Mouse (Mus musculus) intestine, embryonic 14.5 days (tissue): ENCODE data around the gene Tmub2. TPM values are rescaled to one million over a fixed set of nuclear protein-coding genes. Genes with fewer than 3 reads are reported as not detected.

Source experiments
- ATAC-seq: fragments of 200-750 bp; cut with Nextera tagmentation; replicated peaks from 2 replicates; pipeline ENCODE4 v1.8.0; 2017; ENCODE audit warnings: low read depth, moderate number of reproducible peaks, moderate TSS enrichment, moderate library complexity; ENCODE audit not compliant: low FRiP score, low TSS enrichment
- DNase-seq: peaks from one replicate; pipeline ENCODE4 v3.0.0-alpha.2; 2018; ENCODE audit warnings: low spot score
- H3K27ac ChIP-seq: fragments of 300-500 bp; sonication (generic); 2 replicates; pipeline ENCODE4 v1.5.1; 2014; ENCODE audit warnings: low read depth, mild to moderate bottlenecking, control low read depth
- H3K27me3 ChIP-seq: fragments of 300-500 bp; sonication (generic); replicated peaks from 2 replicates; pipeline ENCODE4 v1.6.1; 2014; ENCODE audit warnings: low read length, control low read depth; ENCODE audit not compliant: control insufficient read depth, insufficient read depth
- H3K36me3 ChIP-seq: fragments of 300-500 bp; sonication (generic); 2 replicates; pipeline ENCODE4 v1.6.1; 2014; ENCODE audit warnings: low read length, control low read depth; ENCODE audit not compliant: control insufficient read depth, insufficient read depth
- H3K4me1 ChIP-seq: fragments of 300-500 bp; sonication (generic); replicated peaks from 2 replicates; pipeline ENCODE4 v1.6.1; 2014; ENCODE audit warnings: low read length, control low read depth, mixed read lengths; ENCODE audit not compliant: control insufficient read depth, insufficient read depth
- H3K4me2 ChIP-seq: fragments of 300-500 bp; sonication (generic); 2 replicates; pipeline ENCODE4 v1.6.1; 2014; ENCODE audit warnings: low read length
- H3K4me3 ChIP-seq: fragments of 300-500 bp; sonication (generic); 2 replicates; pipeline ENCODE4 v1.5.1; 2014; ENCODE audit warnings: low read depth, low read length, control low read depth, mixed read lengths
- H3K9ac ChIP-seq: fragments of 300-500 bp; sonication (generic); 2 replicates; pipeline ENCODE4 v1.6.1; 2014; ENCODE audit warnings: mild to moderate bottlenecking, low read length
- H3K9me3 ChIP-seq: fragments of 300-500 bp; sonication (generic); 2 replicates; pipeline ENCODE4 v1.6.1; 2016; ENCODE audit warnings: low read length, control low read depth; ENCODE audit not compliant: control insufficient read depth
- WGBS: fragments of 180-500 bp; shearing (Covaris S2); extraction: QIAGEN DNeasy Blood & Tissue Kit; methylation state at CpG from one replicate; pipeline ENCODE4 v1.1.7; 2014; 5-methylcytosine and 5-hydroxymethylcytosine counted together
- polyA plus RNA-seq: library from polyadenylated mRNA; unstranded; fragments of >200 nt; fragmentation: Nextera tagmentation; extraction: Ambion mirVana; gene quantifications from 2 replicates; pipeline ENCODE4 v1.2.1, GENCODE M21; 2014

Tmub2 gene
- 50.5 and 55.5 TPM in 2 replicates for polyA plus RNA-seq

DNA sequence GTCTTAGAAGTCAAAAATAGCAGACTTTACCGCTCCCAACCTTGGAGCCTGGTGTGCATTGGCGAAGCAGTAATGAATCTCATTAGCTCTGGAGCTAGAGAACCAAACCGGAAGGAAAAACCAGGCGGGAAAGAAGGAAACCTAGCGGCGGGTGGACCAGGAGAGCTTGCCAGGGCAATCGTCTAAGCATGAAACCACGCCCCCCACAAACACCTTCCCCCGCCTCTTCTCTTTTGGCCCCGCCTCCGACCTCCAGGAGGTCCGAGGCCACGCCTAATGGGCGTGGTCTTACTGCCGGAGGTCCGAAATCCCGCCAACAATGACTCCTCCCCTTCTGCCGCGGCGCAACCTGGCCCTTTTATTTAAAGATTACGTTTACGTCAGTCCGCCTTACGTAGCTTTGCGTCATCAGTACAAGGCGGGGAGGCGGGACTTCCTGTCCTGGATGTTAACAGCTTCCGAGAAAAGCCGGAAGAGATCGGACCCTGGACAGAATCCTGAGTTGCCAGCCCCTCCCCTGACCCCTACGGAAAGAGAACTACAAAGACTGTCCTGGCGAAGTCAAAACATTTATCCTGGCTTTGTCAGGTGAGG is at the start of gene Tmub2:
Tmub2 (plus strand) TSS at position 431 of the 594 bp plus-strand sequence.
- peak within 1 kb of the TSS; percentile 71 for H3K4me3 ChIP-seq
- H3K4me2 ChIP-seq: peak within 1 kb of the TSS; percentile 52
- no peaks in the 10 kb centered on the region for H3K27me3 ChIP-seq
- H3K27ac ChIP-seq: peak within 1 kb of the TSS; percentile 68; the same call in 1 of the 2 replicates
- ATAC-seq (peak; percentile 90), DNase-seq (peak; percentile 94)
- H3K4me1 ChIP-seq: peaks cover 11% of the 10 kb centered on the region
- no peaks in the 10 kb centered on the region for H3K9me3 ChIP-seq
- peaks cover 20% of the 10 kb centered on the region for H3K36me3 ChIP-seq
- 1% methylated on average over 32 of the region's 32 CpGs for WGBS
- peak within 1 kb of the TSS; percentile 53 for H3K9ac ChIP-seq

DNA sequence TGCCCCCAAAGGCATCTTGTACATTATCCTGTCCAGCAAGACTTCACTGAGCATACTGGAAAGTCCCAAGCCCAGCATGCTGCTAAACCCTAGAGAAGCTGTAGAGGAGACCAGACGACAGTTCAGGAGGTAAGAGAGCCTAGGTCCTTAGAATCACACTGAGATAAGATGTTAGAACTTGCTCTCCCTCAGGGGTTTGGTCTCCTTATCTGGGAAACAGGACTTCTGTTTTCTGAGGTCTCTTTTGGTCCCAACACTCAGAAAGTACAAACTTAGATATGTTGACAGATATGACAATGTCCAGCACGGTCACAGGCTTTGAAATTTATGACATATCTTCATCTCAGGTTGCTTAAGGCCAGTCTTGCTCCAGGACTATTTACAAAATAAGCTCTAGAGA is 48.7 kb upstream of the Tmub2 start:
- H3K9me3 ChIP-seq: no peaks in the 10 kb centered on the region
- H3K4me3 ChIP-seq: no peak overlapping the region
- ATAC-seq (no peak), DNase-seq (no peak)
- no peak overlapping the region for H3K9ac ChIP-seq
- WGBS: 58% methylated on average over 2 of the region's 2 CpGs
- H3K27me3 ChIP-seq: no peaks in the 10 kb centered on the region
- H3K36me3 ChIP-seq: no peaks in the 10 kb centered on the region
- no peaks in the 10 kb centered on the region; the same call in 1 of the 2 replicates for H3K4me1 ChIP-seq
- H3K4me2 ChIP-seq: no peak overlapping the region
- no peak overlapping the region for H3K27ac ChIP-seq

DNA sequence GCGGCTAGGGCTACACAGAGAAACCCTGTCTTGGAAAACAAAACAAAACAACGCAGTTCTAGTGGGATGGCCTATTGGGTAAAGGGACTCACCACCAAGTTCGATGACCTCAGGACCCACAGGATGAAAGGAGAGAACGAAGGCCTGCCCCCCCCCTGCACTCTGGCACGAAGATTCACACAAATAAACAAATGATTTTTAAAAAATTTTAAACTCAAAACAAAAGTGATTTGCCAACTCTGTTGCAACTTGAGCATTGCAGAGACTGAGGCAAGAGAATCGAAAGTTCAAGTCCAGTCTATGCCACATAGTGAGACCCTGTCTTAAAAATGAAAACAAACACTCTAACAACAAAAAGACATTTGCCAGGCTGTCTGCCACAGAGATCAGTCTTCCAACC is 44.1 kb upstream of the Tmub2 start:
- no peak for ATAC-seq
- Histone ChIP-seq H3K27ac (no peak overlapping the region), H3K9ac (no peak overlapping the region), H3K27me3 (no peaks in the 10 kb centered on the region), H3K36me3 (no peaks in the 10 kb centered on the region), H3K4me1 (peaks cover 12% of the 10 kb centered on the region), H3K4me2 (no peak overlapping the region), H3K9me3 (0 out of 2 replicates have a peak, but pooled peaks cover 2% of the 10 kb centered on the region), H3K4me3 (no peak overlapping the region)
- DNase-seq: no peak
- 81% methylated on average over 6 of the region's 6 CpGs for WGBS

DNA sequence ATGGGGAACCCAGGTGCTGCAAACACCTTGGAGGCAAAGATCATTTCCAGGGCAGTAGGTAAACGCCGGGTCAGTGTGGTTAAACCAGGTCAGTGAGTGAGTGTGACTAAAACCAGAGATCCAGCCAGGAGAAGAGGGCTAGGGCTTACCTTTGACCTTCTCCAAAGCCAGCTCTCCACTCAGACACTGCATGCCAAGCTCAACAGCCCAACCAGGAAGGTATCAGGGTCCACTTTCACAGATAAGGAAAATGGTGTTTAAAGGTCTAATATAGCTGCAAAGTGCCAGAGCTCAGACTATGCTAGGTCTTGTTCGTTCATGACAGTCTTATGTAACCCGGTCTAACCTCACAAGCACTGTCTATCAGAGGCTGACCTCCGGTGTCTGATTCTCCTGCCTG is 43.5 kb upstream of the Tmub2 start:
- Histone ChIP-seq H3K4me3 (no peak overlapping the region), H3K4me2 (no peak overlapping the region), H3K36me3 (no peaks in the 10 kb centered on the region), H3K27ac (no peak overlapping the region), H3K4me1 (peaks cover 16% of the 10 kb centered on the region), H3K27me3 (no peaks in the 10 kb centered on the region), H3K9me3 (0 out of 2 replicates have a peak, but pooled peaks cover 2% of the 10 kb centered on the region), H3K9ac (no peak overlapping the region)
- no peak for ATAC-seq
- WGBS: 73% methylated on average over 5 of the region's 5 CpGs
- DNase-seq: no peak

DNA sequence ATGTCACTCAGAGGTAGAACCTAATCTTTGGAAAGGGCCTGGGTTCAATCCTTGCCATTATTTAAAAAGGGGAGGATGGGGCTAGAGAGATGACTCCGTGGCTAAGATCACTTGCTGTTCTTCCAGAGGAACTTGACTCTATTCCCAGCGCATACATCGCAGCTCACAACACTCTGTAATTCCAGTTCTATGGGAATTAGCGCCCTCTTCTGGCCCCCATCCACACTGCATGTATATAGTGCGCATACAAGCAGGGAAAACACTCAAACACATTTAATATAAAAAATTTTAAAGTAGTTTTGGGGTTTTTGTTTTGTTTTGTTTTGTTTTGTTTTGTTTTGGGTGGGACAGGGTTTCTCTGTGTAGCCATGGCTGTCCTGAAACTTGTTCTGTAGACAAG is 42.9 kb upstream of the Tmub2 start:
- H3K4me2 ChIP-seq: no peak overlapping the region

DNA sequence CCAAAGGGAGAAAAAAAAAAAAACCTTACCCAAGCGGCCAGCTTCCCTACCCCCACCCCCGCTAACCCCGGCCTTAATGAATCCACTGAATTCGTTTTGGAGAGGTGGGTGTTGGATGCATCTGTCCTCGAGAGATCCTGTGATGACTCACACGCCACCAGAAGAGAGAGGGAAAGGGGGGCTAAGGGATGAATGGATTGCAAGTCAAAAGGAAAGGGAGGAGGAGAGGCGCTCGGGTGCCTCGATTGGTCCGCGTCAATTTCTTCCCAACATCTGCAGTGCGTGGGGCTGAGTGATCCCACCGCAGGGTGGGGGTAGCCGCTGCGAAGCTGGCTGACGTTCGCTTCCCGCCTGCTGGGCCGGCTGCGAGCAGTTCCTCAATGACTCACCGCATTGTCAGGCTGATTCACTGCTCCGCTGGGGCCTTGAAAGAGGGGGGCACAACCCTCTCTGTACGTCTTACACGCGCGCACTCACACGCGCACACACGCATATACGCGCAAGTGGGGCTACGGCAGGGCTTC is 39.7 kb upstream of the Tmub2 start:
- ATAC-seq: peak; percentile 67
- Histone ChIP-seq H3K4me2 (peak overlapping the region; percentile 51), H3K36me3 (no peaks in the 10 kb centered on the region), H3K9ac (peak overlapping the region; percentile 37), H3K4me1 (peaks cover 27% of the 10 kb centered on the region), H3K4me3 (peak overlapping the region; percentile 32), H3K27ac (peak overlapping the region; percentile 72), H3K9me3 (0 out of 2 replicates have a peak, but pooled peaks cover 2% of the 10 kb centered on the region), H3K27me3 (no peaks in the 10 kb centered on the region)
- DNase-seq: peak; percentile 85
- under 1% methylated on average over 32 of the region's 32 CpGs for WGBS

More for the DNA sequence above, 42.9 kb upstream of the Tmub2 start:
- ATAC-seq (no peak), DNase-seq (no peak)
- Histone ChIP-seq H3K9me3 (0 out of 2 replicates have a peak, but pooled peaks cover 2% of the 10 kb centered on the region), H3K9ac (no peak overlapping the region), H3K4me1 (peaks cover 16% of the 10 kb centered on the region), H3K36me3 (no peaks in the 10 kb centered on the region), H3K27ac (no peak overlapping the region), H3K4me3 (no peak overlapping the region), H3K27me3 (no peaks in the 10 kb centered on the region)
- 54% methylated on average over 5 of the region's 5 CpGs for WGBS

DNA sequence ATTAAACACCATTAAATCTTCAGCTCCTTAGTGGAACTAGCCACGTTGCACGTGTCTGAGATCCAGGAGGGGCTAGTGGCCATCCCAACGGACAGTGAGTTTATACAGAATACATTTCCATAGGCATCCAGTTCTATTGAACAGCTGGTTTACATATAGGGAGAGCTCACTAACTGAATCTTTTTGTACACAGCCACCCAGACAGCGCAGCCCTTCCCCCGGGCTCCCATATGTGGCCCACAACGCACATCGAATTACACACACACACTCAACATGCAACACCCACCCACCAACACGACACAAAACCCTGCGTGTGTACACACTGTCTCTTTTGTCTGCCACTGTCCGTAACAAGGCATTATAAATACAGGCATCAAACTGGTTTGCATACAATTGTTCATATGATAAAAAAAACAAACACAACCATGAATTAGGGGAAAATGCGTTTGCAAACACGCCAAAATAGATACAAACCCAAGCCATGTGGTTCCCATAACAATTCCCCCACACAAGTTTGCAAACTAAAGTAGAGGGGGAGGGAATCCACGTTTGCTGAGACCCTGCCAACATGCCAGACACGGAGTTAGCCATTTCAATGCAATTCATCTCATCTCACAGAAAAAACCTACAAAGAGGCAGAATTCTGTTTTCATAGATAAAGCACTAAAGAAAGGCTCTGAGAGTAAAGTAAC is 39.0 kb upstream of the Tmub2 start:
- H3K27me3 ChIP-seq: no peaks in the 10 kb centered on the region
- peaks cover 27% of the 10 kb centered on the region for H3K4me1 ChIP-seq
- DNase-seq: no peak
- H3K9ac ChIP-seq: peak overlapping the region; percentile 7; the same call in 1 of the 2 replicates
- H3K4me2 ChIP-seq: peak overlapping the region; percentile 51
- H3K9me3 ChIP-seq: 0 out of 2 replicates have a peak, but pooled peaks cover 2% of the 10 kb centered on the region
- peak overlapping the region; percentile 72 for H3K27ac ChIP-seq
- peak overlapping the region; percentile 32; the same call in 1 of the 2 replicates for H3K4me3 ChIP-seq
- ATAC-seq: no peak; the same call in 1 of the 2 replicates
- no peaks in the 10 kb centered on the region for H3K36me3 ChIP-seq
- WGBS: 30% methylated on average over 14 of the region's 14 CpGs

DNA sequence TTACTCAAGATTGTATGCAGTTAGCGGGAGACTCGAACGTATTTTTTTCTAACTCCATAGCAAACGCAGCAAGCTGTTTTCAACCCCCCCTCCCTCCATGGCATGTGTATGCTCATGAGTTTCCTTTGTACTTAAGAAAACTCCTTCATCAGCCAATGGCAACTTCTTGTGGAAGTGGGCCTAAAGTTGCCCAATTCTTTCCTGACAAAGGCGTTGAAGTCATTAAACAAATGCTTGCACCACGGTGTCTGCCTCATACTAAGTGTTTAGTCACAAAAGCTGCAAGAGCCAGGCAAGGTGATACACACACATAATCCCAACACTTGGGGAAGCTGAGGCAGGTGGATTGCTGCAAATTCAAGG is 38.5 kb upstream of the Tmub2 start:
- ATAC-seq: no peak
- Histone ChIP-seq H3K4me2 (peak overlapping the region; percentile 51; the same call in 1 of the 2 replicates), H3K4me1 (peaks cover 27% of the 10 kb centered on the region), H3K9me3 (0 out of 2 replicates have a peak, but pooled peaks cover 2% of the 10 kb centered on the region), H3K4me3 (no peak overlapping the region), H3K9ac (0 out of 2 replicates have a peak overlapping the region, but pooled peaks have one; percentile 7), H3K27me3 (no peaks in the 10 kb centered on the region), H3K27ac (peak overlapping the region; percentile 72), H3K36me3 (peaks cover under 1% of the 10 kb centered on the region; the same call in 1 of the 2 replicates)
- no peak for DNase-seq
- 76% methylated on average over 6 of the region's 6 CpGs for WGBS
